Mouse (Mus musculus): ENCODE data around the gene Filip1l.

Filip1l gene

DNA sequence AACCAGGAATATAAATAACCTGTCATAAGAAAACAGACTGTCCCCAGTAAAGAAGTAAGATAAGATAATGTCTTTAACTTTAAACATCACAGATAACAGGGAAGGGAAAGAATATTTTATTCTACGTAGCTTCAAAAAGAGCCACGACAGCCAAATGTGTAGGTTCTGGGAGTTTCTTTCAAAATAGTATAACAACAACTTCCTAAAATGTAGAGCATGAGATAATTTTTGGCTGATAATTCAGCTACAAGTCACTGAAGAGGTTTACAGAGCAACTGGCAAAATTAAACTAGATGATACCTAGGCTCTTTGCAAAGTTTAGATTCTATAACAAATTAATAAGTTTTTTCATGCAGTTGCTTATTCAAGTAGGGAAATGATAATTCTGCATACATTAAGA is 130.6 kb downstream of the Filip1l start:
- whole genome bisulfite sequencing, result 79% methylated on average over 2 of the region's 2 CpGs

DNA sequence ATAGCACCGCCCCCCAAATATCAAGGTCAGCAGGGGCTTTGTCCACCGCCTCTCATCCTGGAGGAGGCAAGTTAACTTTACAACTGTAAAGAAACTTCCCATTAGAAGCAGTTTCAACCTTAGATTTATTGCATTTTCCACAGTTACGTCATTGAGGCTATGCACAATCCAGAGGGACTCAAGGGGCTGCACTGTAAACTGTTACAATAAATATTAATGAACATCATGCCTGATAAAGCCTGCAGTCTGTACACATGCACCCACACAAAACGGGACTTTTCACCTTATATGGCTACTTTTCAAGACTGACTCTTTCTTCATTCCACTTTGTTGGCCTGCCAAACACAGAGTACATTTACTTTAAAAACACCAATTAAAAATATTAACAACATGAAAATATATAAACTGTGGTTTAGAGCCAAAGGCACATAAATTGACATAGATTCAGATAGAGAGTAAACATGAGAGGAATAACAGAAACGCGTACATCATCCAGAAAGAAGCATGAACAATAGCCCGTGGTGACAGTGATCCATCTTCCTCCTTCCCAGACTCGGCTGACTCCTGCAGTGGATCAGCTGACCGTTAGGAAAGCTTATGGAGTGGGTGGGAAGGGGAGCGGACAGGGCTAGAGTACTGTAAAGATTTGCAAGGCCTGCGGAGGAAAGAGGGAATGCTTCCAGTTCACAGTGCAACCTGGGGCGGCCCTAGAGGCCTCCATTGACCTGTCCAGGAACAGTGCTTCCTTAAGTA is 131.3 kb downstream of the Filip1l start:
- 88% methylated on average over 12 of the region's 12 CpGs for WGBS

DNA sequence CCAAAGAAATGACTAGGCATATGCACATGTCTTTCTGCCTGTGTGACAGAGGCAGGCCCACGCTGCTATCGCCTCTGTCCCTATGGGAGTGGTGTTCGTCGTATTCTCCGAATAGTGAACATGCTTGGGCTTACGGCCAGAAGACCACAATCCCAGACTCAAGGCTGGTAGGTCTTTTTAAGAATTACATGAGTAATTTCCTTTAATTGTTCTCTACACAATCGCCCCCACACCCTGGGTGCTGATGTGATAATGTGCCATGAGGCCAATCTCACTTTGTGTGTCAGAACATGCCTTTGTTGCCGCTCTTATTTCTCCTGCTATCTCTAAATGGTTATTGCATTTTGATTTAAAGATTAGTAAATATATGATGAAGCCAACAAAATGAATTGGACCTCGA is 132.4 kb downstream of the Filip1l start:
- 71% methylated on average over 9 of the region's 9 CpGs for WGBS

DNA sequence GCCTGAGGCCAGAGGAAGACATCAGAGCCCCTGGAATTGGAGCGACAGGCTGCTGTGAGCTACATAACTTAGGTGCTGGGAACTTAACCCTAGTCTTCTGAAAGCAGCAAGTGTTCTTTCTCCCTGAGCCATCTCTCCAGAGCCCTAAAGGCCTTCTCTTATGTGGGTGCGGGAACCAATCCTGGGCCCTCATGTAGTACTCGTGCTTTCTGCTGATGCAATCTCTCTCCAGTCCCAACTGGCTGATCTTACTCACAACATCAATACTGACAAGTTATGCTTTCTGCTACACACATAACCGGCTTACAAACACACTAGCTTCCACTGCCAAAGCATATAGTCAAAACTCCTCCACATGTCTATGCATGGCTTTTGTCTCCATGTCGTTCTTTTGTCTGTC is 133.4 kb downstream of the Filip1l start:
- 90% methylated on average over 5 of the region's 5 CpGs for WGBS

DNA sequence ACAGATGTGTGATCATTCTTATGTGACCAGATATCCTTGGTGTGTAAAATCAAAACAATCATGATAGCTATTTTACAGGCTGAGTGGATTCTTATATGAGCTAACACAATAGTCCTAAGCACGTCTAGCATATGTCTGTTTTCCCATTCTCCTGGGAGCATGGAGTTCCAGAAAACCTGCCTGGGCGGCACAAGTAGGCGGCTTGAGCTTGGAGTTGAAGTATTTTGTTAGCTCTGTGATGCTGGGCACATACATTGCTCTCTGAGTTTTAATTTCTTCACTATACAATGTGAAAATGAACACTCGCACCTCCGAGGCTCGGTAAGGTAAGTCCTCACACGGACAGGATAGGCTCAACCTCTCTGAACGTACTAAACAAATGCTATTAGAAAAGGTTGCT is 137.8 kb downstream of the Filip1l start:
- 71% methylated on average over 8 of the region's 8 CpGs for WGBS

DNA sequence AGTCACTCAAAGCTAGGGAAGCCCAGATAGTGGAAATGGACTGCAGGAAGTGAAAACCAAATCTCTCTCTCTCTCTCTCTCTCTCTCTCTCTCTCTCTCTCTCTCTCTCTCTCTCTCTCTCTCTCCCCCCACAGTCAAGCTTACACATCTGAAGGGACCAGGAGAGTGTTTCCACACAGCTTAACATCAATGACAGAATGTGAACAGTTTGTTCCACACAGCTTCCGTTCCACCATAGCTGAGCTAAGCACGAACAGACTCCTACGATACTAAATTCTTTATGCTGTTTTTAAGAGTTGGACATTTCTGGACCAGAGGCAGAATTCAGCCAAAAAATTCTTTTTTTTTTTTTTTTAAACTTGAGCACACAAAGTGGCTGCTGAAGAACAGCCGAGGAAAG is 139.0 kb downstream of the Filip1l start:
- 65% methylated on average over 4 of the region's 4 CpGs for WGBS

DNA sequence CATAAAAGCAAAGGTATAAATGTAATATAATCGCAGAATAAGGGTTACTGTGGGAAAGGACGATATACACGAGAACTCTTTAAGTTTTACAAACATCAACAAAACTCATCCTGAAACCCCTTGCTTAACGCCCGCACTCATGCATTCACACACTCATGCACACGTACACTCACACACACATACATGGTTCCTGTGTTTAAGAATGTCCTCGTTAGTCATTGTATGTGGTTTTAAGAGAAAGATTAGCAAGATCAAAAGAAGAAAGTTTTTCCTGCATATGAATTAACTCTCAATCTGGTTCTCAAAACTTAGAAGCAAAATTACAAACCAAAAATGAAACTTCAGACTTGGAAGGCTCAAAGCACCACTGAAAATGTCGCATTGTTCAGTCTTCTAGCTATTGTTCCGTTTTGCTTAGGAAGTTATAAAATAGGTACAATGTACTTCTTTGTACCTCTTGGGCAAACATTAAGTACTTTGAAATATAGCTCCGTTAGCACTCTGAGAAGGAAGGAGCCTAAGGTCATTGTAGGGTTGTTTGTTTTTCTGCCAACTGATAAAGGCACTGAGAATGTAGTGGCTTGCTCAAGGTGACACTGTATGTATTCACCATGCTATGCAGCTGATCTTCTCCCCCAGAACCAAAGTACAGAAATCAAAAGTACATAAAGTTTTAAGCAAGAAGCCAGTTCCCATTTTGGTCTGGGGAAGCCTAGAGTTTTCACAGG is 142.7 kb downstream of the Filip1l start:
- WGBS, result 75% methylated on average over 10 of the region's 10 CpGs

DNA sequence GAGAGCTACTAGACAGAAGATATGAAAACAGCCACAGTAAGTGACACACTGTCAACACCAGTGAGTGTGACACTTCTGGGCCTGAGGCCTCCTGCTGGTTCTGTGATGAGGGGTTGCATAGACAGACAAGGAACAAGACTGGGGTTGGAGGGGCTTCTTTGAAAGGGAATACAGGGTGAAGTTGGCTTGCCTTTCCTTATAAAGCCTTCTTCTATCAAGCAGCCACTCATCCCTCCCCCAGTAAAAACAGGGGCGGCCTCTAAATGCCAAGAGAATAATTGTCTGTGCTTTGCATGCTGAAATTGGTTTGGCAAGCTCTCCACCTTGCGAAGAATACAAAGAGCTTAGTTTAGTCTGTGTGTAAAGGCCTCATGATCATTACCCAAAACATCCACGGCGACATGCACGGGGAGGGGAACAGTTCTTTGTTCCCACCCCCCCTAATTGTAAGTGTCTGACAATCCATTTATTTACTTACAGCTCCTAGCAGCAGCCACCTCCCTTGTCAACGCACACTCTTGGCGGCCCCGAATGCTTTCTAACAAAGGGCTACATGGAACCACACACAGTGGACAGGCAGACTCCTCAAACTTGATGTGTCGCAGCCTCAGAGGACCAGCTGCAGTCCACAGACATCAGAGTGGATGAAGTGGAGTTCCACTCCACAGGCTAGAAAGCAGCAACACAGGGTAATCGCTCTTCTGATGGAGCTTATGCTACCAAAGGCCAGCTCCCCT is 143.7 kb downstream of the Filip1l start:
- 53% methylated on average over 10 of the region's 10 CpGs for WGBS

DNA sequence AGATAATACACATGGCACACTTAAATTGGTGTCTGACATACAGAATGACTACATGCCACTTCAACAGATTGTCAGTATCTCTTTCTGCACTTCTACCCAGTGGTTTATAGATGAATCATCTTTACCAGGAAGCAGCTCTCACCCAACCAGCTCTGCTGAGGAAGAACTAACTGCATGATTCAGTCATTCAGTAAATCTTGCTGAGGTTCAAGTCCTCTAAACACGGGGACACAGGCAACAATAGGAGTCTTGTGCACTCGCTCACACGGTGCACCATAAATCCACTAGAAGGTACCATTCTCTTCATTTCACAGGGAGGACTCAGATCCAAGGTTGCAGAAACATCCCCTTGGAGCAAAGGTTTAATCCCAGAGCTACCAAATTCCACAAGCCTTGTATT is 148.0 kb downstream of the Filip1l start:
- 70% methylated on average over 3 of the region's 3 CpGs for WGBS

DNA sequence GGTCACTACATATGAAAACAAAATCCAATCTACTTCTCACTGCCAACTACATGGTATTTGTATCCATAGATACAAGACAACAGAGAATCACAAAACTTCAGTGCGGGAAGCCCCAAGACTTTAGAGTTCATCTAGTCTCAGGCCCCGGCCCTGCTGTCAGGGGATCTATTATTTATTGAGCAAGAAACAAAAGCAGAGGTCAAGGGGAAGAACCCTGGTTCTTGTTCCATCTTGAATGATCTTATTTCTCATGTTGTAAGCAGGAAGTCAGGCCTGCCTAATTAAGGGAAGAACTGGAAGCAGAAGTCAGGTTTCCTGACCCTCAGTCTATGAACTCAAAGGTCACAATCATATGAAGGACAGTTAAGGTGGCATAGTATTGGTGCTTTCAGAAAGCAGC is 149.3 kb downstream of the Filip1l start:
- 87% methylated on average over 2 of the region's 2 CpGs for WGBS

DNA sequence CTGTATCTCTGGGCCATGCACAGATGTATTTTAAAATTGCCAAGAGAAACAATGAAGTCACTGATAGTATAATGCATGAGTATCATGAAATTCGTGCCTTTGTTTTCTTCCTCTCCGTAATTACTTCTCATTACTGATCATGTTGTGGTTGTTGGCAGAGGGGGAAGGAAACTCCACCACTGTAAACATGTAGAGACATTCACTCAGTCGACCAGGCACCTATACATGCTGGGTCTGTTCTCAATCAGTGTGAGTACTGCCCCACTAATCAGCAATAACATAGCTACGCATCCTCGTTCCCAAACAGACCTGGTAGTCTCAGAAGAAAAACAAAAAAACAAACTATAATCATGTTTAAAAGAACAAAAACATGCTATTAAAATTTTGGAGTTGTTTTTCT is 149.9 kb downstream of the Filip1l start:
- 64% methylated on average over 5 of the region's 5 CpGs for WGBS

DNA sequence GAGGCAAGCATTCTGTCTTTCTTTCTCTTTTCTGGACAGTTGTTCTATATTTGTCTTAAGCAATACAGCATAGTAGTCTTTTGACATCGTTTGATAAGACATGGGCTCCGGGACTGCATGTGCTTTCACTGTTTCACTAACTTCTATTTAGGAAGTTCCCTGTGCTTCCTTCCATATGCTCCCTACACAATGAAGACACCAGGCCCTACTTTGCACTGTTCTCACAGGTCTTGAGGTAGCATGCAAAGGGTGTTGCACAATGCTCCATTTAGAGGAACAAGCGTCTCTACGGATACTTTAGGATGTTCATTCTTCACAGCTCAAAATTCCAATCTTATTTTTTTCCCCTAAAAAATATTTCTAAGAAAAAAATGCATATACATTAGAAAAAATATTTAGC is 151.8 kb downstream of the Filip1l start:
- WGBS, result 84% methylated on average over 4 of the region's 4 CpGs

DNA sequence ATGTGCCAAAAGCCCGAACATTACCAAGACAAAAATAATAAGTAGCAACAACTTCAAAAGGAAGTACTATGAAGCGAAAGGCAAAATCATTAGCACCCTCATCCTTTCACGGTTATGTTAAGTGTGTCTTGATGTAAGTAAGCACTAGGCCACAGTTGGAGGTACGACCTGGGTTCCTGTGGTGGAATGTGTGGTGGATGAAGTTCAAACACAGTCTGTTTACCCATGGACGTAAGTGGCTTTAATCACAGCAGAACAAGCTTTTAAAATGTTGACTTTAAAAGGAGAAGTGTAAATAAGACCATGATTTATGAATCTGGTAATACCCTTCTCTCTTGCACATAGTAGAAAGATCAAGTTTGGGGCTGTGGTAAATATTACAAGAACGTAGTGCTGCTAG is 153.2 kb downstream of the Filip1l start:
- WGBS, result 90% methylated on average over 6 of the region's 6 CpGs

DNA sequence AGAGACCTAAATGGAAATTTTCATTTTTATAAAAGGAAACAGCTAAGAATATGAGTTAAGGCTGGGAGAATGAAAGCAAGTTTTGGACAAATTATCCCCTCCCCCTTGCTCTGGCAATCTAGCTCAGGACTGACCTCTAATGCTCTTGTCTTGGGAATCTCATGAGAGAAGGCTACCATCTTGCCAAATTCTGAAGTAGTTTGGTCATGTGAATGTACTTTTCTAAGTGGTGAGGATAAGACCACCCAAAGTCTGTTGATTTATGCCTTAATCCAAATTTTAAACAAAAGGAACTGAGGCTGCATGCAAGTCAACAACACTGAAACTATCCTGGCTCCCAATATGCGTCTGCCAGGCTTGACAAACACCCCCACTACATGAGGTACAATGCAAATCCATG is 155.5 kb downstream of the Filip1l start:
- 82% methylated on average over 1 of the region's 1 CpGs for WGBS

DNA sequence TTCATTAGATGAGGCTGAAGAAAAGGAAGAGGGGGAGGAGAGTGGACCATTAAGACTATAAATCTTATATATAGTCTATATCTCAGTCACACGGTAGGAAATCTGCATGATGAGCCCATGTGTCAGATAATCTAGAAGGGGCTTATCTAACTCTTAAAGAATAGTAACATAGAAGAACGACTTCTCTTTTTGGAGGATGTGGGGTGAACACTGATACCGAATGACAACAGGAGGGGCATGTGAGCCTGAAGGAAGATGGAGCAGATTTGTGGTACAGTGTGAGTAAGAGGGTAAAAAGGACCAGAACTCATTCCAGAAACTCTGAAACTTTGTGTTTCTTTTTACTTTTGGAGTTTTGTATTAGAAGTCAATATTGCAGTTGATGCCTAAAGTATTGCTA is 156.2 kb downstream of the Filip1l start:
- 92% methylated on average over 3 of the region's 3 CpGs for WGBS

DNA sequence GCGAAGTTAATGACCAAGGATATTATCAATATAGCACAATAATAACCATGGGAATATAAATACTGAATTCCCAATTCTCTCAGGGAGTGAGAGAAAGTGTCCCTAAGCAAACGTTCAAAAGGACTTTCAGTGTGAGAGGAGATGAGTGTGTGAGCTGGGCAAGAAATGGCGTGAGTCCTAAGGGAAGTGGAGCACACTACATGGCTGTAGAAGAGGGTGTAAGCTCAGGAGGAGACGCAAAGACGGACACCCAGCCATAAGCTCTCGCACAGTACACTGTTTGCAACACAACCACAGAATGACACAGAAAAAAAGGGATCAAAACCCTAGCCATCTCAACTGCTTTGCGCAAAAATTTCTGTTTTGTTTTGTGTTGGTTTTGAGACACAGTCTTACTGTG is 160.7 kb downstream of the Filip1l start:
- 92% methylated on average over 7 of the region's 7 CpGs for WGBS

DNA sequence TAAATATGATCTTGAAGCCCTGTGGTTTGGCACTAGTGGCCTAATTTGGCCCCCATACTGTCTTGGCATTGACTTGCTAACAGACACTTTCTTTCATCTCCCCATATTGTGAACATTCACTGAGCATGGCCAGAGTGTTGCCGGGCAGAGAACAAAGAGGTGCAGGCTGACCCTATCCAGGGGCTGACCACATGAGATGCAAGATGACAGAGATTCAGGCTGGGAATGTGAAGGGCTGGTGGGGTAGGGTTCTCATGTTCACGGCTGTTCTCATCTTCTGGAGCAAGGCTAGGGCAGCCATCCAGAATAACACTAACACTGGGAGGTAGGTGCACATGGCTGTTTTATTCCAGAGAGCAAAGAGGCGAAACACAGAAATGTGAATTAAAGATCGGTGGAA is 161.5 kb downstream of the Filip1l start:
- WGBS, result 76% methylated on average over 4 of the region's 4 CpGs

DNA sequence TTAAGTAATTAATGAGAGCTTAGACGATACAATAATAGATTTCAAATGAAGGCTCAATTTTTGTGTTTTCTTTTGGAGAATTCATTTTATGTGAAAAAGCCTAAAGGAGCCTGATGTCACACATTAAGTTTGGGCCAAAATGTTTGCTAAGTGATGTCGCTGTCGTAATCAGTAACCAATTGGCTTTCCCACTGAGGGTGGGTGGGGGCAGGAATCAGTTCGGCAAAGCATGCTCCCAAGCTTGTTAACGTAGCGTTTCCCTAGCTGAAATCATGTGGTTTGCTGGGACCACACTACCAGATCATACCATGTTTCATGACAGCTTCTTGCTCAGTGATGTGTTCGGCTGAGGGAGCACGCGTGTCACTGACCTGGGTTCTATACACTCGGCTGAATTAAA is 162.7 kb downstream of the Filip1l start:
- WGBS, result 73% methylated on average over 10 of the region's 10 CpGs

DNA sequence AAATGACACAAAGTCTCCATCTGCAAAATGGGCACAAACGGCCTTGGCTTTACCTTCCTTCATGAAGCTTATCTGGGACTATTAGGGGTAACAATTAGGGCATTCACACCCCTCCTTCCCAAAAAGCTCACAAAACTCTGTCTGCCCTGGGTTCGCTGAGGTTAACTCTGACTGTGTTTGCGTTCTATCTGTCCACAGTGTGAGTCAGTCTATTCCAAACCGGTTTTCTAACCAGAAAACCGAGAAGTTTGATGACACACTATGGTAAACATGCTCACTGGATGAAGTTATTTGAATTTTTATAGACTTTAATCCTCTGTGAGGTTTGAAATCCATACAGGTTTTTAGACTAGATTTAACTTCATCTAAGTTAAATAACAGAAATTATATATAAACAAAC is 172.2 kb downstream of the Filip1l start:
- WGBS, result 81% methylated on average over 5 of the region's 5 CpGs

DNA sequence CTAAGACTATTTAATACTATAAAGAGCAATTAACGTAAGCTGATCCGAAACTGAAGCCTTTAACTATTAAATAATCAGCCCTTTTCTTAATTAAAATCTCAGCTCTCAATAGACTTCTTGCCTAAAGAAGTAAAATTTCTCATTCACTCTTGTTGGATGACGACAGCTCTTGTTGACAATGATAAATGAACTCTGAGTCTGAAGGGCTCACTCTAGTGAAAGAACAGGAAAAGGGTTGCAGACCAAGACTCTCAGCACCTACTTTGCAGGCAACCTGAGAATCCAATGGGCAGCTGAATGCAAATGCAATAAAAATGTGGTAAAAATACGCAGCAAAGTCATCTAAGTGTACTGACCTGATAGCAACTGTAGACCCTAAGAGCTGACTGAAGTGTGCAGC is 172.6 kb downstream of the Filip1l start:
- 81% methylated on average over 4 of the region's 4 CpGs for WGBS

DNA sequence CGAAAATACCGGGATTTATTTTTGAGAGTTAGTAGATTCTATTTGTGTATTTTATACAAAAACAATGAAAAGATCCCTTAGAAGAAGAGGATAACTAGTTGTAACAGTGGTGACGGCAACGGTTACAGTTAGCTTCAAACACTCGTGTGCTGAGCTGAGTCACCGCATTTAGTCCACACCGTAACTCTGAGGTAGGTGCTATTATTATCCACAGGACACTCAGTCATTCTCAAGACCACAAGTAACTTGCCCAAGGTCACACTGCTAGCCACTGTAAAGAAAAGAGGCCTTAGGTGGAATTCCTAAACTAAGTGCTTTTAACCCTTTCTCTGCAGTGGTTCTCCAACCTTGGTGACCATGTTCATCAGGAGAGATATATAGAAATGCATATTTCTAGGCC is 174.0 kb downstream of the Filip1l start:
- 87% methylated on average over 7 of the region's 7 CpGs for WGBS

DNA sequence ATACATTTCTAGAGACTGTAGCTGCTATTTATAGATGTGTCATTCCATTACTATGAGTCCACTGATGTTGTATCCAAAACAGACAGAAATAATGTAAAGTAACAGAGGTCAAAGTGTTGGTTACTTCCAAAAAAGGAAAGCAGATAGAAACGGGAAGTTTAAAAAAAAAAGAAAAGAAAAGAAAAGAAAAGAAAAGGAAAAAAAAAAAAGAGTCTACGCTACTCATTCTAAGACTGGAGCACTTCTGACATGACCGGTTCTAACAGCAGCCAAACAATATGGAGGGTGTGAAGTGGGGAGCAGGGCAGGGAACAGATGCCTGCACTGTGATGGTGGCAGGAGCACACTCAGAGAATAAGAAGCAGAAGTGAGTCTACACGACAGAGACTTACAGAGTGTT is 175.6 kb downstream of the Filip1l start:
- WGBS, result 61% methylated on average over 4 of the region's 4 CpGs

DNA sequence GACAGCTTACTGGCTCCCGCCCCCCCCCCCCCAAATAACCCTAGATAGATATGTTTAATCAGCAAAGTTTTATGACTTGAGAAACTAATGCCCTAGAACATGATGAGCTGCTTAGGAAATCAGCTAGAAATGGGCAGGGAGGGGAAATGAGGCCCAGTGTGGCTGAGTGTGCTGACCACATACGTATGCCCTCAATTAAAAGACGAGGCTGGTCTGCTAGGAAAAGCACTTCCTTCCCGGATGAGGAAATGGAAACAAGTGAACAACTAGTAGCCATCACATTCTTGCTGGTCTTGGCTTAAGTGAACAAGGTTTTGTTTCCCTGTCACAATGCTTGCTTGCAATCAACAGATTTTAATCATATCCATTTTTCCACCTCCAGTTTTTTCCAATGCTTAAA is 177.7 kb downstream of the Filip1l start:
- 95% methylated on average over 4 of the region's 4 CpGs for WGBS

Data from cerebral cortex, adult 2 months (tissue).